Mouse (Mus musculus): Measurements from ENCODE around the gene Slit1. TPM values are rescaled to one million over a fixed set of nuclear protein-coding genes. Genes with fewer than 3 reads are reported as not detected.

Gene Slit1
- polyA plus RNA-seq, 1 experiment from 2014 or later = 0.29 TPM

GRCm38 (mm10) chr19:41688251-41688650 lies 55.2 kb downstream of the Slit1 start:
- no peak for DNase-seq (ENCODE audit: low spot score)

GRCm38 (mm10) chr19:41687836-41688235 lies 55.6 kb downstream of the Slit1 start:
- DNase-seq (ENCODE audit: low spot score) = no peak

GRCm38 (mm10) chr19:41686194-41686593 lies 57.3 kb downstream of the Slit1 start:
- DNase-seq (ENCODE audit: low spot score) = no peak

- no peak for DNase-seq (ENCODE audit: low spot score)
These were observed 57.9 kb downstream of the Slit1 start for GRCm38 (mm10) chr19:41685453-41686086.

GRCm38 (mm10) chr19:41684874-41685273 lies 58.6 kb downstream of the Slit1 start:
- DNase-seq (ENCODE audit: low spot score) = no peak

GRCm38 (mm10) chr19:41683951-41684350 lies 59.5 kb downstream of the Slit1 start:
- DNase-seq (ENCODE audit: low spot score) = no peak

- no peak for DNase-seq (ENCODE audit: low spot score)
These were observed 63.2 kb downstream of the Slit1 start for GRCm38 (mm10) chr19:41680267-41680666.

GRCm38 (mm10) chr19:41679028-41679427 lies 64.4 kb downstream of the Slit1 start:
- no peak for DNase-seq (ENCODE audit: low spot score)

GRCm38 (mm10) chr19:41677575-41677974 lies 65.9 kb downstream of the Slit1 start:
- no peak for DNase-seq (ENCODE audit: low spot score)

- no peak for DNase-seq (ENCODE audit: low spot score)
These were observed 67.9 kb downstream of the Slit1 start for GRCm38 (mm10) chr19:41675583-41675982.

GRCm38 (mm10) chr19:41674366-41674765 lies 69.1 kb downstream of the Slit1 start:
- DNase-seq (ENCODE audit: low spot score) = no peak

- no peak for DNase-seq (ENCODE audit: low spot score)
These were observed 70.6 kb downstream of the Slit1 start for GRCm38 (mm10) chr19:41672836-41673235.

GRCm38 (mm10) chr19:41670931-41671330 lies 72.5 kb downstream of the Slit1 start:
- DNase-seq (ENCODE audit: low spot score) = no peak

GRCm38 (mm10) chr19:41670473-41670872 lies 73.0 kb downstream of the Slit1 start:
- DNase-seq (ENCODE audit: low spot score) = no peak

- no peak for DNase-seq (ENCODE audit: low spot score)
These were observed 73.6 kb downstream of the Slit1 start for GRCm38 (mm10) chr19:41669747-41670342.

GRCm38 (mm10) chr19:41667591-41667990 lies 75.9 kb downstream of the Slit1 start:
- DNase-seq (ENCODE audit: low spot score) = no peak

- DNase-seq (ENCODE audit: low spot score) = no peak
These were observed 77.5 kb downstream of the Slit1 start for GRCm38 (mm10) chr19:41665941-41666340.

GRCm38 (mm10) chr19:41663506-41664242 lies 79.8 kb downstream of the Slit1 start:
- no peak for DNase-seq (ENCODE audit: low spot score)

GRCm38 (mm10) chr19:41661466-41661865 lies 82.0 kb downstream of the Slit1 start:
- no peak for DNase-seq (ENCODE audit: low spot score)

GRCm38 (mm10) chr19:41660999-41661374 lies 82.5 kb downstream of the Slit1 start:
- peak; percentile 65 for DNase-seq (ENCODE audit: low spot score)

- DNase-seq (ENCODE audit: low spot score) = no peak
These were observed 83.0 kb downstream of the Slit1 start for GRCm38 (mm10) chr19:41660294-41660998.

GRCm38 (mm10) chr19:41657446-41657845 lies 86.0 kb downstream of the Slit1 start:
- DNase-seq (ENCODE audit: low spot score) = no peak

Data from thymus, postnatal 0 days (tissue).